Mouse (Mus musculus): ENCODE measurements around the gene E2f1. TPM values are rescaled to one million over a fixed set of nuclear protein-coding genes. Genes with fewer than 3 reads are reported as not detected.
A peak's percentile ranks its signal among the peaks of the same experiment; 100 is the strongest.

E2f1 gene
- polyA plus RNA-seq, 1 experiment: 15.2 TPM

- H3K27ac ChIP-seq (ENCODE audit: insufficient read depth, low read length): no peak overlapping the region
- no peak overlapping the region for H3K4me3 ChIP-seq (ENCODE audit: insufficient read depth, low read length)
- peaks cover 2% of the 10 kb centered on the region; the same call in 1 of the 2 replicates for H3K4me1 ChIP-seq (ENCODE audit: control insufficient read depth, insufficient read depth, low read length)
- TF ChIP-seq POLR2A (IDR thresholded peaks at IDR 0.05; ENCODE audit: extremely low read depth, insufficient read depth, low read length): no peak
These were observed 1.6 kb upstream of the E2f1 start for GRCm38 (mm10) chr2:154571266-154571665.

- no peak overlapping the region; the same call in 1 of the 2 replicates for H3K4me3 ChIP-seq (ENCODE audit: insufficient read depth, low read length)
- TF ChIP-seq POLR2A (IDR thresholded peaks at IDR 0.05; ENCODE audit: extremely low read depth, insufficient read depth, low read length): no peak
- no peak for TF ChIP-seq CTCF (IDR thresholded peaks at IDR 0.05; ENCODE audit: extremely low read depth, insufficient read depth, low read length)
- peaks cover 2% of the 10 kb centered on the region; the same call in 1 of the 2 replicates for H3K4me1 ChIP-seq (ENCODE audit: control insufficient read depth, insufficient read depth, low read length)
- no peak overlapping the region for H3K27ac ChIP-seq (ENCODE audit: insufficient read depth, low read length)
These were observed 974 bp upstream of the E2f1 start for GRCm38 (mm10) chr2:154570666-154571065.

- Histone ChIP-seq H3K4me1 (ENCODE audit: control insufficient read depth, insufficient read depth, low read length) (peaks cover 2% of the 10 kb centered on the region; the same call in 1 of the 2 replicates), H3K4me3 (ENCODE audit: insufficient read depth, low read length) (peak overlapping the region; percentile 46), H3K27ac (ENCODE audit: insufficient read depth, low read length) (no peak overlapping the region)
- TF ChIP-seq POLR2A (IDR thresholded peaks at IDR 0.05; ENCODE audit: extremely low read depth, insufficient read depth, low read length) (no peak), CTCF (IDR thresholded peaks at IDR 0.05; ENCODE audit: extremely low read depth, insufficient read depth, low read length) (no peak)
These were observed 482 bp downstream of the E2f1 start for GRCm38 (mm10) chr2:154569071-154569748.

DNA sequence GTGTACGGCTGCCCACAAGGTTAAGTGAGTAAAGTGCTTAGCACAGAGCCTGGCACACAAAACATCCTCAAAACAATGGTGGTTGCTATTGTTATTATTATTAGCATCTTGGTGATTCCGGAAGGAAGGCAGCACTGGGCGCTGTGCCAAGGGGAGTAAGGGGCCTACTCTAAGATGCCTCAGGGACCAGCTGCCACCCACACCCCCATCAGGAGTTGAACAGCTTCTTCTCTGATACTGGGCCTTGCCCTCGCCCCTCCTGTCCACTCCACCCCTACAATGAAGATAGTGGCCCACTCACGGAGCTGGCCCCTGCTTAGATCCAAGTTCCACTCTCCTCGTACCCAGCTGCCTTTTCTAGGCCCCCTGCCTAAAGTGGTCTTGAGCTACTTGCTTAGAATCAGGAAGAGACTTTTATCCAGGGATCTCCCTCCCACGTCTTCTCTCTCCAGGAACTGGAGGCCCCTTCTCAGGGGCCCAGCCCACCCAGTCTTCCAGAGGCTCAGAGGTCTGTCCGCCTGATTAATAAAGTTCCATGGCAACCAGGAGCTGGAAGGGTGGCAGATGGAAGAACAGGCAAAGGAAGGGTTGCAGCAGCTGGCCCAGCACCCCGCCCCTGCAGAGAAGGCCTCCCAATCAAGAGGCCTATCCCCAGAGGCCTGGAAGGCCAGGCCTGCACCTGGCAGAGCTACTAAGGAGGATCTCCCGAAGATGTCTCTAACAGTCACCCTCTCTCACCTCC is 1.2 kb downstream of the E2f1 start:
- TF ChIP-seq CTCF (IDR thresholded peaks at IDR 0.05; ENCODE audit: extremely low read depth, insufficient read depth, low read length) (no peak), POLR2A (IDR thresholded peaks at IDR 0.05; ENCODE audit: extremely low read depth, insufficient read depth, low read length) (no peak)
- Histone ChIP-seq H3K27ac (ENCODE audit: insufficient read depth, low read length) (no peak overlapping the region), H3K4me1 (ENCODE audit: control insufficient read depth, insufficient read depth, low read length) (peaks cover 2% of the 10 kb centered on the region; the same call in 1 of the 2 replicates), H3K4me3 (ENCODE audit: insufficient read depth, low read length) (peak overlapping the region; percentile 46)

- TF ChIP-seq CTCF (IDR thresholded peaks at IDR 0.05; ENCODE audit: extremely low read depth, insufficient read depth, low read length) (no peak), POLR2A (IDR thresholded peaks at IDR 0.05; ENCODE audit: extremely low read depth, insufficient read depth, low read length) (no peak)
- no peak overlapping the region for H3K4me3 ChIP-seq (ENCODE audit: insufficient read depth, low read length)
- peaks cover 2% of the 10 kb centered on the region; the same call in 1 of the 2 replicates for H3K4me1 ChIP-seq (ENCODE audit: control insufficient read depth, insufficient read depth, low read length)
- H3K27ac ChIP-seq (ENCODE audit: insufficient read depth, low read length): no peak overlapping the region
These were observed 1.9 kb downstream of the E2f1 start for GRCm38 (mm10) chr2:154567766-154568165.

DNA sequence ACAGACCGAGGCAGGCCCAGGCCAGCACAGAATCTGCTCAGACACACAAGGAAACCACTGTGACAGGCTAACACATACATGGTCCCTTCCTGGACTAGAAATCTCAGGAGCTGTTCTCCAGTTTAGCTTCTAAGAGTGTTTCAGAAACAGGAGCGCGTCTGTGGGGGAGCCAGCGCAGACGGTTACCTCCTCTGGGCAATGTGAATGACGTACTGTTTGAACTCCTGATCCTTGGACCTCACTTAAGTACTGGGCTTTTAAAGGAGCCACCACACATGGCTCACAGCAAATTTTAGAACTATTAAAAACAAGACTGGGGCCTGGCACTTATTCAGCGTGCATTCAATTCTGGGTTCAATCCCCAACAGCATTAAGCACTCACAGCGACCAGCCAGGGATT is 3.1 kb downstream of the E2f1 start:
- TF ChIP-seq CTCF (IDR thresholded peaks at IDR 0.05; ENCODE audit: extremely low read depth, insufficient read depth, low read length) (no peak), POLR2A (IDR thresholded peaks at IDR 0.05; ENCODE audit: extremely low read depth, insufficient read depth, low read length) (no peak)
- H3K4me1 ChIP-seq (ENCODE audit: control insufficient read depth, insufficient read depth, low read length): no peaks in the 10 kb centered on the region
- H3K4me3 ChIP-seq (ENCODE audit: insufficient read depth, low read length): no peak overlapping the region
- H3K27ac ChIP-seq (ENCODE audit: insufficient read depth, low read length): no peak overlapping the region

GRCm38 (mm10) chr2:154565562-154565961 is 4.1 kb downstream of the E2f1 start:
- no peak overlapping the region for H3K27ac ChIP-seq (ENCODE audit: insufficient read depth, low read length)
- no peak overlapping the region for H3K4me3 ChIP-seq (ENCODE audit: insufficient read depth, low read length)
- no peaks in the 10 kb centered on the region for H3K4me1 ChIP-seq (ENCODE audit: control insufficient read depth, insufficient read depth, low read length)

GRCm38 (mm10) chr2:154563612-154564170 is 6.0 kb downstream of the E2f1 start:
- TF ChIP-seq CTCF (IDR thresholded peaks at IDR 0.05; ENCODE audit: extremely low read depth, insufficient read depth, low read length) (no peak), POLR2A (IDR thresholded peaks at IDR 0.05; ENCODE audit: extremely low read depth, insufficient read depth, low read length) (no peak)
- Histone ChIP-seq H3K4me1 (ENCODE audit: control insufficient read depth, insufficient read depth, low read length) (no peaks in the 10 kb centered on the region), H3K4me3 (ENCODE audit: insufficient read depth, low read length) (no peak overlapping the region), H3K27ac (ENCODE audit: insufficient read depth, low read length) (no peak overlapping the region)

More at GRCm38 (mm10) chr2:154565562-154565961, 4.1 kb downstream of the E2f1 start:
- TF ChIP-seq POLR2A (IDR thresholded peaks at IDR 0.05; ENCODE audit: extremely low read depth, insufficient read depth, low read length) (no peak), CTCF (IDR thresholded peaks at IDR 0.05; ENCODE audit: extremely low read depth, insufficient read depth, low read length) (no peak)

DNA sequence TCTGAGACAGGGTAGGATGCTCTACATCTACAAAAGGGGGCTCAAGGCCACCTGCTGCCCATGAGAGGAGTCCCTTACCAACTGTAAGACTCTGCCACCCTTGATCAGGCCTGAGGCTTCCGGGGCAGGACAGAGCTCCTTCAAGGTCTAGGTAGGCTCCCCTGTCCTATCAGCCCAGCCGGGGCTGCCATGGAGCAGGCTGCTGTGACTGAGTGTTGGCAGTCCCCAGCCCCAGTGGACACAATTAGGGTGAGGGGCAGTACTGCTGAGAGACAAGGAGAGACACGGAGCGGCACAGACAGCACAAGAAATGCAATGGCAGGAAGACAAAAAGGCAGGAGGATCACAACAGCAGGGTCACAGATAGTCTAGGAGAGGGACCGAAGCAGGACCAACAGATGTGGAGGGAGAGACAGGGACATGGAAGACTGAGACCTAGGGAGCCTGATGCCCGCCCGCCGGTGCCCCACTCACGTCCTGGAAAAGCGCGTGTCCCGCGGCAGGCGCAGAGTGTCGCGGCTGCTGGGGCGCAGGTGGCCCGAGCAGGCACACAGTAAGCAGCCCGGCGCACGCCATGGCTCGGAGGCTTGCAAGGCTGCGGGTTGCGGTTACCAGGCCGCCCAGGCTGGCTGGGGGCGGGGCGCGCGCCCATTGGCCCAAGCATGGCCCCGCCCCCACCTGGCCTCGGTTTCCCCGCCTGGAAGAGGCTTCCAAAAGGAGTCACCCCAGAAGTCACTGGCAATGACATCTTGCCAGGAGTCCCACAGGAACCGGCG is 11.2 kb downstream of the E2f1 start, which contains the start of gene Necab3:
Necab3 (minus strand) TSS at position 627 of the 776 bp plus-strand sequence.
- TF ChIP-seq CTCF (IDR thresholded peaks at IDR 0.05; ENCODE audit: extremely low read depth, insufficient read depth, low read length) (no peak), POLR2A (IDR thresholded peaks at IDR 0.05; ENCODE audit: extremely low read depth, insufficient read depth, low read length) (peak; percentile 60; the same call in 1 of the 2 replicates)
- Histone ChIP-seq H3K4me3 (ENCODE audit: insufficient read depth, low read length) (peak within 1 kb of the TSS; percentile 93), H3K27ac (ENCODE audit: insufficient read depth, low read length) (peak within 1 kb of the TSS; percentile 74), H3K4me1 (ENCODE audit: control insufficient read depth, insufficient read depth, low read length) (peaks cover 3% of the 10 kb centered on the region)

All from cortical plate, adult 2 months (tissue).